Mouse (Mus musculus): ENCODE results near the gene Slc35d2. TPM values are rescaled to one million over a fixed set of nuclear protein-coding genes. Genes with fewer than 3 reads are reported as not detected.

Gene Slc35d2
- polyA plus RNA-seq, 1 experiment from 2014 or later: 8.0 TPM

DNA sequence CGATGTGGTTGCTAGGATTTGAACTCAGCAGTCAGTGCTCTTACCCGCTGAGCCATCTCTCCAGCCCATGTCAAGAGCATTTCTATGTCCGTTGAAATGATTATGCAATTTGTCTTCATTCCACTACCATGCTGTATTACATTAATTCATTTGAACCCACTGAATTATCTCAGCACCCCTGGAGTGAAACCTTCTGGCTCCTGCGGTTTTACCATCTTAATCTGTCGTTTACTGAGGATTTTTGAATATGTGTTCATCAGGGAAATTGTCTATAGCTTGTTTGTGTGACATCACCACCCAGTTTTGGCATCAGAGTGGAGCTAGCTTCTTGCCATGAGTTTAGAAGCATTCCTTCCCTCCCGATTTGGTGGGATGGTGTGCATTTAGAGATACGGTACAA, 38.2 kb downstream of the Slc35d2 start:
- no peak overlapping the region for H3K4me2 ChIP-seq (replicated peaks; ENCODE audit: low read depth, low read length)
- H3K9ac ChIP-seq (replicated peaks; ENCODE audit: low read depth): no peak overlapping the region
- DNase-seq (ENCODE audit: low spot score) (no peak), ATAC-seq (no peak)
- no peaks in the 10 kb centered on the region for H3K27me3 ChIP-seq (replicated peaks; ENCODE audit: insufficient read depth, low read length)
- no peaks in the 10 kb centered on the region for H3K36me3 ChIP-seq (ENCODE audit: insufficient read depth, low read length)
- 71% methylated on average over 7 of the region's 7 CpGs for WGBS
- no peaks in the 10 kb centered on the region for H3K9me3 ChIP-seq (ENCODE audit: low read length)
- H3K4me3 ChIP-seq (ENCODE audit: low read depth, low read length): no peak overlapping the region
- TF ChIP-seq CTCF (IDR thresholded peaks at IDR 0.05) (no peak), EP300 (IDR thresholded peaks at IDR 0.05) (no peak)
- H3K27ac ChIP-seq (ENCODE audit: low read length): no peak overlapping the region
- H3K4me1 ChIP-seq (ENCODE audit: insufficient read depth, low read depth, low read length): no peaks in the 10 kb centered on the region

DNA sequence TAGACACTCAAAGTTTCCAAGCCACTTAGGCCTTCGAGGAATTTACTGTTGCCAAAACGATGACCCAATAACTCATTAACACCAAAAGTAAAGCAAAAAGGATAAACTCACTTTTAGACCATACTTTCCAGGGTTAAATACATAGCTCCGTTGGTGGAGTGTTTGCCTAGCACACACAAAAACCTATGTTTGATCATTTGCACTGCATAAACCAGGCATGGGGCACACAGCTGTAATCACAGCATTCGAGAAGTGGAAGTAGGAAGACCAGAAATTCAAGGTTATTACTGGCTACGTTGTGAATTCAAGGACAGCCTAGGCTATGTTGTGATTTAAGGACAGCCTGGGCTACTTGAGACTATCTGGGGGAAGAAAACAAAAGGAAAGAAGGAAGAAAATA, 38.9 kb downstream of the Slc35d2 start:
- Histone ChIP-seq H3K9ac (replicated peaks; ENCODE audit: low read depth) (no peak overlapping the region), H3K4me2 (replicated peaks; ENCODE audit: low read depth, low read length) (no peak overlapping the region), H3K9me3 (ENCODE audit: low read length) (no peaks in the 10 kb centered on the region), H3K4me1 (ENCODE audit: insufficient read depth, low read depth, low read length) (no peaks in the 10 kb centered on the region), H3K27ac (ENCODE audit: low read length) (no peak overlapping the region), H3K4me3 (ENCODE audit: low read depth, low read length) (no peak overlapping the region), H3K36me3 (ENCODE audit: insufficient read depth, low read length) (no peaks in the 10 kb centered on the region), H3K27me3 (replicated peaks; ENCODE audit: insufficient read depth, low read length) (no peaks in the 10 kb centered on the region)
- TF ChIP-seq CTCF (IDR thresholded peaks at IDR 0.05) (no peak), EP300 (IDR thresholded peaks at IDR 0.05) (no peak)
- 46% methylated on average over 5 of the region's 5 CpGs for WGBS
- ATAC-seq: peak; percentile 48; the same call in 1 of the 2 replicates
- DNase-seq (ENCODE audit: low spot score): peak; percentile 45

DNA sequence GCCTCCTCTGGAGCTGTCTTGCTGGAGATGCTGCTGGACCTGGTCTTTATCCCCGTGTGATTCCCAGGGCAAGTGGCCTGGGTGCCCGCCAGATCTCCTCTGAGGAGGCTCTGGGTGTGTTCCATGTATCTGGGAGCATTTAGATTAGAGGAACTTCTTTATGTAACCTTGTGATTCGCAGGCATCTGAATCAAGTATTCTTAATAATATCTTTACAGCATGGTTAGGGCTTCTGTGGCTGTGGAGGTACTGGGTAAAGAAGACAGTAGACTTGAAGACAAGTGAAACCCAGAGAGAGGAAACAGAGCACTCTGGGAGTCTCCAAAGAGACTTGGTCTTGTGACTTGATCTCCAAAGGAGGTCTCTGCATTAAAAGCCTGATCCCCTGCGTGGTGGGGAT, 40.0 kb downstream of the Slc35d2 start, which contains the start of gene Hsd17b3:
Gene Hsd17b3, minus strand, starts transcription at position 101 of the 400 bp plus-strand sequence.
- H3K4me2 ChIP-seq (replicated peaks; ENCODE audit: low read depth, low read length): no peak within 1 kb of the TSS
- H3K4me1 ChIP-seq (ENCODE audit: insufficient read depth, low read depth, low read length): no peaks in the 10 kb centered on the region
- no peak within 1 kb of the TSS for H3K4me3 ChIP-seq (ENCODE audit: low read depth, low read length)
- no peaks in the 10 kb centered on the region for H3K36me3 ChIP-seq (ENCODE audit: insufficient read depth, low read length)
- no peak within 1 kb of the TSS for H3K27ac ChIP-seq (ENCODE audit: low read length)
- 71% methylated on average over 4 of the region's 4 CpGs for WGBS
- H3K9me3 ChIP-seq (ENCODE audit: low read length): no peaks in the 10 kb centered on the region
- no peak within 1 kb of the TSS for H3K9ac ChIP-seq (replicated peaks; ENCODE audit: low read depth)
- DNase-seq (ENCODE audit: low spot score) (no peak), ATAC-seq (no peak)
- no peaks in the 10 kb centered on the region for H3K27me3 ChIP-seq (replicated peaks; ENCODE audit: insufficient read depth, low read length)
- TF ChIP-seq CTCF (IDR thresholded peaks at IDR 0.05) (no peak), EP300 (IDR thresholded peaks at IDR 0.05) (no peak)

DNA sequence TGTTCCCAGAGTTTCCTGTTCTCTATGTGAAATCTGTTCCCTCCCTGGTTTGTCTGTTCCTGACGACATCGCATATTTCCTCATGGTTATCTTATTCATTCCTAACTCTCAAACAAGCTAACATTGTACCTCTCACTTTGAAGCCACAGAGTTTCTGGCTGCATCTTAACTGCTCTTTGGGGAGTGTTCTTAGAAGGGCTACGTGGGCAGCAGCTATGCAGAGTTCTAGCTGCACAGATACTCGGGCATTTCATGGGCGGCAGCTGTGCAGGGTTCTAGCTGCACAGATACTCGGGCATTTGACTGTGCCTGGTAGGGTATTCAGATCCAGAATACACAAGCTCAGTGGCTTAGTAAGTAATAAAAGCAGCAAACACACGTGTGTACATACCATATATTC, 41.1 kb downstream of the Slc35d2 start:
- no peaks in the 10 kb centered on the region for H3K9me3 ChIP-seq (ENCODE audit: low read length)
- TF ChIP-seq EP300 (IDR thresholded peaks at IDR 0.05): no peak
- no peak for TF ChIP-seq CTCF (IDR thresholded peaks at IDR 0.05)
- DNase-seq (ENCODE audit: low spot score) (no peak), ATAC-seq (no peak)
- no peak overlapping the region for H3K27ac ChIP-seq (ENCODE audit: low read length)
- no peaks in the 10 kb centered on the region for H3K27me3 ChIP-seq (replicated peaks; ENCODE audit: insufficient read depth, low read length)
- no peak overlapping the region for H3K4me2 ChIP-seq (replicated peaks; ENCODE audit: low read depth, low read length)
- no peak overlapping the region for H3K4me3 ChIP-seq (ENCODE audit: low read depth, low read length)
- H3K36me3 ChIP-seq (ENCODE audit: insufficient read depth, low read length): no peaks in the 10 kb centered on the region
- H3K4me1 ChIP-seq (ENCODE audit: insufficient read depth, low read depth, low read length): no peaks in the 10 kb centered on the region
- WGBS: 48% methylated on average over 7 of the region's 7 CpGs
- no peak overlapping the region for H3K9ac ChIP-seq (replicated peaks; ENCODE audit: low read depth)

DNA sequence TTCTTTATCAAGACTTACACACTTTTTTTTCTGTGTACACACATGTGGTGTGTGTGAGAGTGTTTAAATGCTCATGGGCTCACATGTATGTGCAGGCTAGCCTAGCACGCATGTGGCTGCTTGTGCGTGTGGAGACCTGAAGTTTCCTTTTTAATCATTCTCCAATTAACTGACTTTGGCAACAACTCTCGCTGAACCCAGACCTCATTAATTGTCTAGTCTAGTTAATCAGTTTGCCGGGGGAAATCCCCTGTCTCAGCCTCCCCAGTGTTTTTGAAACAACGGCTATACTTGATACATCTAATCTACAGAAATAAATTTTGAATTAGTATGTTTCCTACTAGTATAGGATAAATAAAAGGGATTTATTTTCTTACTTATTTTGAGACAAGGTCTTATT, 43.1 kb downstream of the Slc35d2 start:
- Histone ChIP-seq H3K36me3 (ENCODE audit: insufficient read depth, low read length) (no peaks in the 10 kb centered on the region), H3K4me1 (ENCODE audit: insufficient read depth, low read depth, low read length) (no peaks in the 10 kb centered on the region), H3K27me3 (replicated peaks; ENCODE audit: insufficient read depth, low read length) (no peaks in the 10 kb centered on the region), H3K4me2 (replicated peaks; ENCODE audit: low read depth, low read length) (no peak overlapping the region), H3K9ac (replicated peaks; ENCODE audit: low read depth) (no peak overlapping the region), H3K9me3 (ENCODE audit: low read length) (no peaks in the 10 kb centered on the region), H3K4me3 (ENCODE audit: low read depth, low read length) (no peak overlapping the region), H3K27ac (ENCODE audit: low read length) (no peak overlapping the region)
- ATAC-seq (no peak), DNase-seq (ENCODE audit: low spot score) (no peak)
- no peak for TF ChIP-seq EP300 (IDR thresholded peaks at IDR 0.05)
- no peak for TF ChIP-seq CTCF (IDR thresholded peaks at IDR 0.05)
- whole genome bisulfite sequencing: 81% methylated on average over 5 of the region's 5 CpGs

DNA sequence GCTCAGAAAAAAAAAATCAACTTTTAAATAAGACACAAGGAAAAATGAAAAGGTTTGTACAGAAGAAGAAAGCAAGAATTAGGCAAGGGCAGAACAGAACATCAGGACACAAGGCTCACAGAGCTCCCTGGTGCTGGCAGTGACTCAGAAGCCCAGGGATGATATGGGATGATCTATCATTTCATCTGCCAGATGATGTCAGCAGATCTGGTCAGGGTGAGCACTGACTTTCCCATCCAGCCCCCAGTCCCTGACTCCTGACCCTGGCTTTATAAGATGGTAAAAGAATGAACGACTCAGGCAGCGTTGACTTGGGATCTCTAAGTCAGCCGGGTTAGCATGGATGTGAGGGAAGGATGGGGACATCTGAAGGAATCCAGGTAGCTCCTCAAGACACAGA, 45.8 kb downstream of the Slc35d2 start:
- Histone ChIP-seq H3K4me2 (replicated peaks; ENCODE audit: low read depth, low read length) (no peak overlapping the region), H3K9ac (replicated peaks; ENCODE audit: low read depth) (no peak overlapping the region), H3K27me3 (replicated peaks; ENCODE audit: insufficient read depth, low read length) (no peaks in the 10 kb centered on the region), H3K9me3 (ENCODE audit: low read length) (no peaks in the 10 kb centered on the region), H3K4me1 (ENCODE audit: insufficient read depth, low read depth, low read length) (no peaks in the 10 kb centered on the region), H3K27ac (ENCODE audit: low read length) (no peak overlapping the region), H3K4me3 (ENCODE audit: low read depth, low read length) (no peak overlapping the region), H3K36me3 (ENCODE audit: insufficient read depth, low read length) (no peaks in the 10 kb centered on the region)
- DNase-seq (ENCODE audit: low spot score): no peak
- 78% methylated on average over 3 of the region's 3 CpGs for WGBS
- TF ChIP-seq CTCF (IDR thresholded peaks at IDR 0.05) (no peak), EP300 (IDR thresholded peaks at IDR 0.05) (no peak)
- ATAC-seq: no peak
